Mouse (Mus musculus): ENCODE results near the gene Cxcl13. TPM values are rescaled to one million over a fixed set of nuclear protein-coding genes. Genes with fewer than 3 reads are reported as not detected.
"Not testable (repeated sequence)": the region's sequence is repeated elsewhere in the genome, so short reads cannot be mapped to it uniquely, and the experiment has no call there.

Cxcl13 gene
- total and polyA plus RNA-seq, 3 experiments = not detected

DNA sequence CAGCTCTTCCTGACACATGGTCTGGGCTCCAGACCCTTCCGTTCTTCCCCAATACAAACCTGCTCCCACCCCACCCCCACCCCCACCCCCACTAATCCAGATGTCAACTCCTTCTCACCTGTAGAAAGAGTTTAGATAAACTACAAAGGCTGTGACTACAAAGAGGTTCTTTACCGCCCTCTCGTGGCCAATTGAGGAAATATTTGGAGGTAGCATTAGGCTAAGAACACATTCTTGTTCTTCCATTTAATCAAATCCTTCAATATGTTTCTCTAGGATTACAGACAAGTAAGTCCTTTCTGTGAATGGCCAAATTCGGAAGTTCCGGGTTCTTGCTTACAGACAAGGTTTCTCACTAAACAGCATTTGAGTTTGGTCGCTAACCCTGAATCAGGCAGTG lies 14.1 kb downstream of the Cxcl13 start:
- H3K36me3 ChIP-seq (ENCODE audit: control insufficient read depth in 1 of 2, insufficient read depth in 2 of 2, low read length in 2 of 2) = no peaks in the 10 kb centered on the region
- no peaks in the 10 kb centered on the region for H3K79me2 ChIP-seq (ENCODE audit: control insufficient read depth, insufficient read depth, low read length, poor library complexity)
- no peak overlapping the region for H3K4me3 ChIP-seq (ENCODE audit: control insufficient read depth in 1 of 2, insufficient read depth in 1 of 2, low read depth in 2 of 2, low read length in 2 of 2)
- peak; percentile 58 for DNase-seq (ENCODE audit: low read depth, low spot score)
- H3K27me3 ChIP-seq (ENCODE audit: control insufficient read depth in 1 of 2, insufficient read depth in 2 of 2, low read length in 2 of 2) = no peaks in the 10 kb centered on the region
- H3K27ac ChIP-seq (ENCODE audit: control insufficient read depth, low read depth, low read length) = no peak overlapping the region
- H3K9ac ChIP-seq (ENCODE audit: control insufficient read depth, low read depth, low read length, poor library complexity, severe bottlenecking) = no peak overlapping the region
- no peaks in the 10 kb centered on the region for H3K9me3 ChIP-seq (replicated peaks; ENCODE audit: insufficient read depth, low read length)
- H3K4me1 ChIP-seq (ENCODE audit: control insufficient read depth in 1 of 2, insufficient read depth in 2 of 2, low read length in 2 of 2) = no peaks in the 10 kb centered on the region
- TF ChIP-seq MYC (IDR thresholded peaks at IDR 0.05; ENCODE audit: low read depth, low read length) = no peak
- TF ChIP-seq RAD21 (IDR thresholded peaks at IDR 0.05; ENCODE audit: low read depth, low read length) = peak; percentile 59
- TF ChIP-seq CTCF (IDR thresholded peaks at IDR 0.05 in 2 of 3, conservative IDR thresholded peaks at IDR 0.05 in 1 of 3; ENCODE audit: control insufficient read depth in 1 of 3, insufficient read depth in 1 of 3, low read depth in 2 of 3, low read length in 3 of 3, poor library complexity in 1 of 3, severe bottlenecking in 1 of 3) = peak; percentile 9 to 66 (median 65); a peak in 5 of 6 replicates
- peak; percentile 62 for TF ChIP-seq SMC3 (IDR thresholded peaks at IDR 0.05; ENCODE audit: low read depth, low read length)
- no peak for TF ChIP-seq RCOR1 (IDR thresholded peaks at IDR 0.05; ENCODE audit: low read depth, low read length)
- peak; percentile 15; the same call in 1 of the 2 replicates for TF ChIP-seq ZC3H11A (IDR thresholded peaks at IDR 0.05; ENCODE audit: low read depth, low read length)
- TF ChIP-seq TAL1 (IDR thresholded peaks at IDR 0.05; ENCODE audit: low read length) = no peak

DNA sequence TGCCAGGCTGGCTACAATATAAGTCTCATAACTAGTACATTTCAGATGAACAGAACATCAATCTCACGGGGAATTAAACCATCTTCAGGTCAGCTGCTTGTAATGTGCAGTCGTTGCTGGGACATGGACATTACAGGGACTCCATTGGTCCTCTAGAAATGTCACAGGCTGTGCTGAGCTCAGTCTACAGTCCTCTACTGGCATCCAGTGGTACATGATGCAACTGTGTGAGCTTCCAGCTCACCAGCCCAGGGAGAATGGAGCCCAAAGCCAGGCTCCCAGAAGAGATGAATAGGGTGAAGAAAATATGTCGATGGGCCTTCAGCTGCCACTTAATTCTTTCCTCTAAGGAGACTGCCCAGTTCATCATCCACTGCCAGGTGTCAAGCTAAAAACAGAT lies 15.5 kb downstream of the Cxcl13 start:
- H3K27me3 ChIP-seq (ENCODE audit: control insufficient read depth in 1 of 2, insufficient read depth in 2 of 2, low read length in 2 of 2) = no peaks in the 10 kb centered on the region
- no peaks in the 10 kb centered on the region for H3K4me1 ChIP-seq (ENCODE audit: control insufficient read depth in 1 of 2, insufficient read depth in 2 of 2, low read length in 2 of 2)
- no peak for DNase-seq (ENCODE audit: low read depth, low spot score)
- H3K27ac ChIP-seq (ENCODE audit: control insufficient read depth, low read depth, low read length) = no peak overlapping the region
- H3K79me2 ChIP-seq (ENCODE audit: control insufficient read depth, insufficient read depth, low read length, poor library complexity) = no peaks in the 10 kb centered on the region
- TF ChIP-seq ZNF384 (IDR thresholded peaks at IDR 0.05; ENCODE audit: low read depth, low read length) = no peak
- TF ChIP-seq TAL1 (IDR thresholded peaks at IDR 0.05; ENCODE audit: low read length) = no peak
- TF ChIP-seq EP300 (IDR thresholded peaks at IDR 0.05; ENCODE audit: low read depth in 1 of 2, low read length in 2 of 2) = no peak
- TF ChIP-seq BHLHE40 (IDR thresholded peaks at IDR 0.05; ENCODE audit: borderline replicate concordance, low read depth, low read length) = no peak
- H3K4me3 ChIP-seq (ENCODE audit: control insufficient read depth in 1 of 2, insufficient read depth in 1 of 2, low read depth in 2 of 2, low read length in 2 of 2) = no peak overlapping the region
- no peaks in the 10 kb centered on the region for H3K36me3 ChIP-seq (ENCODE audit: control insufficient read depth in 1 of 2, insufficient read depth in 2 of 2, low read length in 2 of 2)
- H3K9ac ChIP-seq (ENCODE audit: control insufficient read depth, low read depth, low read length, poor library complexity, severe bottlenecking) = no peak overlapping the region
- no peaks in the 10 kb centered on the region for H3K9me3 ChIP-seq (replicated peaks; ENCODE audit: insufficient read depth, low read length)

DNA sequence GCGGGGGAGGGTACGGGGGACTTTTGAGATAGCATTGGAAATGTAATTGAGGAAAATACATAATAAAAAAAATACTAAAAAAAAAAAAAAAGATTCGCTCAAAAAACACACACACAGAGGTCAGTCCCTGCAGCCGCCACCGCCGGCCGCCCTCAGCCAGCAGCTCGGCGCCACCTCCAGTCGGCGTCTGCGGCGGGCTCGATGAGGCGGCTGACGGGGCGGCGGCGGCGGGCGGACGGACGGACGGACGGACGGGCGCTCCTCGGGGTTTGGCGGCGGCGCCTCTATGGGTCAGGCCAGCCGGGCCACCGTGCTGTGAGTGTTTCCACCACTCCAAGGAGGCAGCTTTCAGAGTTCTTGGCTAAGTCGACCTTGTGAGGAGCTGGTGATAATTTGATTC lies 17.1 kb downstream of the Cxcl13 start:
- not testable (repeated sequence) for H3K79me2 ChIP-seq (ENCODE audit: control insufficient read depth, insufficient read depth, low read length, poor library complexity); H3K27me3 ChIP-seq (ENCODE audit: control insufficient read depth in 1 of 2, insufficient read depth in 2 of 2, low read length in 2 of 2); DNase-seq (ENCODE audit: low read depth, low spot score); H3K4me3 ChIP-seq (ENCODE audit: control insufficient read depth in 1 of 2, insufficient read depth in 1 of 2, low read depth in 2 of 2, low read length in 2 of 2); H3K4me1 ChIP-seq (ENCODE audit: control insufficient read depth in 1 of 2, insufficient read depth in 2 of 2, low read length in 2 of 2); H3K9ac ChIP-seq (ENCODE audit: control insufficient read depth, low read depth, low read length, poor library complexity, severe bottlenecking); H3K36me3 ChIP-seq (ENCODE audit: control insufficient read depth in 1 of 2, insufficient read depth in 2 of 2, low read length in 2 of 2); H3K9me3 ChIP-seq (replicated peaks; ENCODE audit: insufficient read depth, low read length); H3K27ac ChIP-seq (ENCODE audit: control insufficient read depth, low read depth, low read length)

Measured in MEL (cell line).